Mouse (Mus musculus): Measurements from ENCODE around the gene Mitf. TPM values are rescaled to one million over a fixed set of nuclear protein-coding genes. Genes with fewer than 3 reads are reported as not detected.

Gene Mitf
- polyA plus RNA-seq, 1 experiment from 2014 or later: 3.1 TPM

- Histone ChIP-seq H3K9ac (replicated peaks; ENCODE audit: low read depth, low read length) (no peak overlapping the region), H3K36me3 (ENCODE audit: control insufficient read depth, insufficient read depth, low read length) (no peaks in the 10 kb centered on the region), H3K27ac (ENCODE audit: low read length) (no peak overlapping the region), H3K9me3 (ENCODE audit: control insufficient read depth, low read depth, low read length) (no peaks in the 10 kb centered on the region), H3K4me2 (replicated peaks; ENCODE audit: low read depth, low read length) (no peak overlapping the region), H3K4me3 (ENCODE audit: low read depth, low read length) (no peak overlapping the region), H3K4me1 (ENCODE audit: control insufficient read depth, insufficient read depth, low read length) (no peaks in the 10 kb centered on the region), H3K27me3 (ENCODE audit: control insufficient read depth, insufficient read depth, low read length) (no peaks in the 10 kb centered on the region)
- ATAC-seq (ENCODE audit: insufficient number of reproducible peaks, insufficient read depth, low FRiP score, low read depth): no peak
- 43% methylated on average over 4 of the region's 4 CpGs for WGBS
These were observed 7.3 kb downstream of the Mitf start for GRCm38 (mm10) chr6:97814191-97814590.

GRCm38 (mm10) chr6:97815723-97816122 is 8.9 kb downstream of the Mitf start:
- Histone ChIP-seq H3K9ac (replicated peaks; ENCODE audit: low read depth, low read length) (no peak overlapping the region), H3K27me3 (ENCODE audit: control insufficient read depth, insufficient read depth, low read length) (no peaks in the 10 kb centered on the region), H3K27ac (ENCODE audit: low read length) (no peak overlapping the region), H3K4me1 (ENCODE audit: control insufficient read depth, insufficient read depth, low read length) (no peaks in the 10 kb centered on the region), H3K4me2 (replicated peaks; ENCODE audit: low read depth, low read length) (no peak overlapping the region), H3K4me3 (ENCODE audit: low read depth, low read length) (no peak overlapping the region), H3K36me3 (ENCODE audit: control insufficient read depth, insufficient read depth, low read length) (no peaks in the 10 kb centered on the region), H3K9me3 (ENCODE audit: control insufficient read depth, low read depth, low read length) (no peaks in the 10 kb centered on the region)
- WGBS: 41% methylated on average over 1 of the region's 1 CpGs
- no peak for ATAC-seq (ENCODE audit: insufficient number of reproducible peaks, insufficient read depth, low FRiP score, low read depth)

GRCm38 (mm10) chr6:97816806-97817205 is 10.0 kb downstream of the Mitf start:
- Histone ChIP-seq H3K27me3 (ENCODE audit: control insufficient read depth, insufficient read depth, low read length) (no peaks in the 10 kb centered on the region), H3K9ac (replicated peaks; ENCODE audit: low read depth, low read length) (no peak overlapping the region), H3K4me1 (ENCODE audit: control insufficient read depth, insufficient read depth, low read length) (no peaks in the 10 kb centered on the region), H3K27ac (ENCODE audit: low read length) (no peak overlapping the region), H3K4me3 (ENCODE audit: low read depth, low read length) (no peak overlapping the region), H3K9me3 (ENCODE audit: control insufficient read depth, low read depth, low read length) (no peaks in the 10 kb centered on the region), H3K36me3 (ENCODE audit: control insufficient read depth, insufficient read depth, low read length) (no peaks in the 10 kb centered on the region), H3K4me2 (replicated peaks; ENCODE audit: low read depth, low read length) (no peak overlapping the region)
- WGBS: 88% methylated on average over 1 of the region's 1 CpGs
- ATAC-seq (ENCODE audit: insufficient number of reproducible peaks, insufficient read depth, low FRiP score, low read depth): no peak

GRCm38 (mm10) chr6:97818128-97818527 is 11.3 kb downstream of the Mitf start:
- Histone ChIP-seq H3K27ac (ENCODE audit: low read length) (no peak overlapping the region), H3K9ac (replicated peaks; ENCODE audit: low read depth, low read length) (no peak overlapping the region), H3K27me3 (ENCODE audit: control insufficient read depth, insufficient read depth, low read length) (no peaks in the 10 kb centered on the region), H3K9me3 (ENCODE audit: control insufficient read depth, low read depth, low read length) (no peaks in the 10 kb centered on the region), H3K4me1 (ENCODE audit: control insufficient read depth, insufficient read depth, low read length) (no peaks in the 10 kb centered on the region), H3K36me3 (ENCODE audit: control insufficient read depth, insufficient read depth, low read length) (no peaks in the 10 kb centered on the region), H3K4me2 (replicated peaks; ENCODE audit: low read depth, low read length) (no peak overlapping the region), H3K4me3 (ENCODE audit: low read depth, low read length) (no peak overlapping the region)
- WGBS: 46% methylated on average over 6 of the region's 6 CpGs
- ATAC-seq (ENCODE audit: insufficient number of reproducible peaks, insufficient read depth, low FRiP score, low read depth): no peak

- H3K27ac ChIP-seq (ENCODE audit: low read length): no peak overlapping the region
- no peaks in the 10 kb centered on the region for H3K27me3 ChIP-seq (ENCODE audit: control insufficient read depth, insufficient read depth, low read length)
- H3K4me2 ChIP-seq (replicated peaks; ENCODE audit: low read depth, low read length): no peak overlapping the region
- H3K4me3 ChIP-seq (ENCODE audit: low read depth, low read length): no peak overlapping the region
- no peaks in the 10 kb centered on the region for H3K4me1 ChIP-seq (ENCODE audit: control insufficient read depth, insufficient read depth, low read length)
- 55% methylated on average over 5 of the region's 5 CpGs for WGBS
- no peaks in the 10 kb centered on the region for H3K9me3 ChIP-seq (ENCODE audit: control insufficient read depth, low read depth, low read length)
- H3K36me3 ChIP-seq (ENCODE audit: control insufficient read depth, insufficient read depth, low read length): no peaks in the 10 kb centered on the region
- no peak for ATAC-seq (ENCODE audit: insufficient number of reproducible peaks, insufficient read depth, low FRiP score, low read depth)
- no peak overlapping the region for H3K9ac ChIP-seq (replicated peaks; ENCODE audit: low read depth, low read length)
These were observed 12.1 kb downstream of the Mitf start for GRCm38 (mm10) chr6:97818948-97819347.

- ATAC-seq (ENCODE audit: insufficient number of reproducible peaks, insufficient read depth, low FRiP score, low read depth): no peak
- no peaks in the 10 kb centered on the region for H3K4me1 ChIP-seq (ENCODE audit: control insufficient read depth, insufficient read depth, low read length)
- H3K27ac ChIP-seq (ENCODE audit: low read length): no peak overlapping the region
- H3K4me3 ChIP-seq (ENCODE audit: low read depth, low read length): no peak overlapping the region
- H3K9me3 ChIP-seq (ENCODE audit: control insufficient read depth, low read depth, low read length): no peaks in the 10 kb centered on the region
- H3K4me2 ChIP-seq (replicated peaks; ENCODE audit: low read depth, low read length): no peak overlapping the region
- no peaks in the 10 kb centered on the region for H3K27me3 ChIP-seq (ENCODE audit: control insufficient read depth, insufficient read depth, low read length)
- 83% methylated on average over 8 of the region's 8 CpGs for WGBS
- H3K36me3 ChIP-seq (ENCODE audit: control insufficient read depth, insufficient read depth, low read length): no peaks in the 10 kb centered on the region
- H3K9ac ChIP-seq (replicated peaks; ENCODE audit: low read depth, low read length): no peak overlapping the region
These were observed 13.7 kb downstream of the Mitf start for GRCm38 (mm10) chr6:97820505-97820904.

GRCm38 (mm10) chr6:97821811-97822210 is 15.0 kb downstream of the Mitf start:
- no peak overlapping the region for H3K27ac ChIP-seq (ENCODE audit: low read length)
- H3K4me3 ChIP-seq (ENCODE audit: low read depth, low read length): no peak overlapping the region
- no peaks in the 10 kb centered on the region for H3K27me3 ChIP-seq (ENCODE audit: control insufficient read depth, insufficient read depth, low read length)
- no peaks in the 10 kb centered on the region for H3K9me3 ChIP-seq (ENCODE audit: control insufficient read depth, low read depth, low read length)
- WGBS: 90% methylated on average over 7 of the region's 7 CpGs
- ATAC-seq (ENCODE audit: insufficient number of reproducible peaks, insufficient read depth, low FRiP score, low read depth): no peak
- H3K9ac ChIP-seq (replicated peaks; ENCODE audit: low read depth, low read length): no peak overlapping the region
- no peak overlapping the region for H3K4me2 ChIP-seq (replicated peaks; ENCODE audit: low read depth, low read length)
- H3K36me3 ChIP-seq (ENCODE audit: control insufficient read depth, insufficient read depth, low read length): no peaks in the 10 kb centered on the region
- H3K4me1 ChIP-seq (ENCODE audit: control insufficient read depth, insufficient read depth, low read length): no peaks in the 10 kb centered on the region

- Histone ChIP-seq H3K9ac (replicated peaks; ENCODE audit: low read depth, low read length) (no peak overlapping the region), H3K4me3 (ENCODE audit: low read depth, low read length) (no peak overlapping the region), H3K4me1 (ENCODE audit: control insufficient read depth, insufficient read depth, low read length) (no peaks in the 10 kb centered on the region), H3K36me3 (ENCODE audit: control insufficient read depth, insufficient read depth, low read length) (no peaks in the 10 kb centered on the region), H3K4me2 (replicated peaks; ENCODE audit: low read depth, low read length) (no peak overlapping the region), H3K27me3 (ENCODE audit: control insufficient read depth, insufficient read depth, low read length) (no peaks in the 10 kb centered on the region), H3K27ac (ENCODE audit: low read length) (no peak overlapping the region), H3K9me3 (ENCODE audit: control insufficient read depth, low read depth, low read length) (no peaks in the 10 kb centered on the region)
- ATAC-seq (ENCODE audit: insufficient number of reproducible peaks, insufficient read depth, low FRiP score, low read depth): no peak
- 78% methylated on average over 7 of the region's 7 CpGs for WGBS
These were observed 19.9 kb downstream of the Mitf start for GRCm38 (mm10) chr6:97826642-97827275.

- ATAC-seq (ENCODE audit: insufficient number of reproducible peaks, insufficient read depth, low FRiP score, low read depth): no peak
- H3K27me3 ChIP-seq (ENCODE audit: control insufficient read depth, insufficient read depth, low read length): no peaks in the 10 kb centered on the region
- no peak overlapping the region for H3K4me3 ChIP-seq (ENCODE audit: low read depth, low read length)
- WGBS: 75% methylated on average over 3 of the region's 3 CpGs
- H3K4me1 ChIP-seq (ENCODE audit: control insufficient read depth, insufficient read depth, low read length): no peaks in the 10 kb centered on the region
- no peak overlapping the region for H3K27ac ChIP-seq (ENCODE audit: low read length)
- no peaks in the 10 kb centered on the region for H3K36me3 ChIP-seq (ENCODE audit: control insufficient read depth, insufficient read depth, low read length)
- no peaks in the 10 kb centered on the region for H3K9me3 ChIP-seq (ENCODE audit: control insufficient read depth, low read depth, low read length)
- no peak overlapping the region for H3K9ac ChIP-seq (replicated peaks; ENCODE audit: low read depth, low read length)
- no peak overlapping the region for H3K4me2 ChIP-seq (replicated peaks; ENCODE audit: low read depth, low read length)
These were observed 21.2 kb downstream of the Mitf start for GRCm38 (mm10) chr6:97828021-97828420.
